Comparison of ENCODE assay signal across 35 mouse cellular contexts in the genomic region with DNA sequence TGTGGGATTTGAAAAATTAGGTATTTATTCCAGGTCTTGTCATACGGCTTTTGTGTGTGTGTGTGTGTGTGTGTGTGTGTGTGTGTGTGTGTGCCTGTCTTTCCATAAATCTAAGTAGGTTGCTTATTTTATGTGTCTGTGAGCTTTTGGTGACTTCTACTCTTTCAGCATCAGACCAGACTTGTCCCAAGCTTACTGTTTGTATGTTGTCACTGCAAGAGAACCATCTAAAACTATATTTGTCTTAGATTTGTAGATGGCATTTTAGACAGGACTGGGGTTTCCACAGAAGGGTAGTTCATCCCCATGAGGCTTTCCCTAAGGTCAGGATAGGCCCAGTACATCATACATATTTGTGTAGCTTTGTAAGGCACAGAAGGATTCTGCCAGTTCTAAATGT.
"Had no signal": no experiment of that assay in that cellular context is flagged by ENCODE, and none has a peak within 500 bp of the region (broad histone marks: within the 10 kb centered on the region; RNA-seq: fewer than 3 reads in every experiment).

No protein-coding gene starts in this region.

- H3K9ac ChIP-seq: heart, embryonic 12.5 days; heart, embryonic 13.5 days; heart, embryonic 15.5 days; hindbrain, embryonic 12.5 days; hindbrain, embryonic 13.5 days; hindbrain, embryonic 14.5 days; hindbrain, embryonic 15.5 days; intestine, embryonic 15.5 days; kidney, embryonic 15.5 days had no signal

- DNase-seq: heart, postnatal 10 days; heart, postnatal 14 days; heart, postnatal 36 days; heart, postnatal 4 days; kidney, adult 11 months; kidney, adult 18-20 months; kidney, adult 2 months; kidney, adult 8-10 months; kidney, adult 9 months; kidney, postnatal 10 days; kidney, postnatal 14 days; kidney, postnatal 25 days; kidney, postnatal 36 days; kidney, postnatal 4 days; layer of hippocampus, adult 9-11 months; layer of hippocampus, postnatal 36 days had no signal

- H3K27me3 ChIP-seq: heart, embryonic 12.5 days; heart, embryonic 13.5 days; heart, embryonic 15.5 days; hindbrain, embryonic 12.5 days; hindbrain, embryonic 13.5 days; hindbrain, embryonic 15.5 days; intestine, embryonic 15.5 days; kidney, embryonic 15.5 days had no signal

- H3K9me3 ChIP-seq: heart, embryonic 10.5 days; heart, embryonic 12.5 days; heart, embryonic 13.5 days; heart, embryonic 15.5 days; hindbrain, embryonic 10.5 days; hindbrain, embryonic 12.5 days; hindbrain, embryonic 13.5 days; hindbrain, embryonic 15.5 days; intestine, embryonic 15.5 days; kidney, embryonic 15.5 days had no signal

- H3K4me3 ChIP-seq: heart, embryonic 10.5 days; heart, embryonic 12.5 days; heart, embryonic 13.5 days; heart, embryonic 15.5 days; hindbrain, embryonic 10.5 days; hindbrain, embryonic 12.5 days; hindbrain, embryonic 13.5 days; hindbrain, embryonic 15.5 days; intestine, embryonic 15.5 days; kidney, embryonic 15.5 days; layer of hippocampus, adult 2 months; left cerebral cortex, adult 2 months had no signal

- H3K27ac ChIP-seq: heart, embryonic 10.5 days; heart, embryonic 13.5 days; heart, embryonic 15.5 days; hindbrain, embryonic 10.5 days; hindbrain, embryonic 12.5 days; hindbrain, embryonic 13.5 days; hindbrain, embryonic 14.5 days; hindbrain, embryonic 15.5 days; hindbrain, postnatal 0 days; intestine, embryonic 15.5 days; kidney, embryonic 15.5 days; kidney, postnatal 0 days; layer of hippocampus, adult 2 months; left cerebral cortex, adult 2 months had no signal

- H3K4me1 ChIP-seq: heart, embryonic 10.5 days; heart, embryonic 12.5 days; heart, embryonic 13.5 days; heart, embryonic 15.5 days; hindbrain, embryonic 10.5 days; hindbrain, embryonic 12.5 days; hindbrain, embryonic 13.5 days; hindbrain, embryonic 15.5 days; intestine, embryonic 15.5 days; kidney, embryonic 15.5 days had no signal

- ATAC-seq: hindbrain, embryonic 16.5 days; hindbrain, postnatal 0 days; inflammation-experienced regulatory T-cells, adult 6 months; intestine, embryonic 15.5 days; intestine, postnatal 0 days had no signal

- H3K4me2 ChIP-seq: heart, embryonic 11.5 days; heart, embryonic 12.5 days; heart, embryonic 13.5 days; heart, embryonic 15.5 days; hindbrain, embryonic 12.5 days; hindbrain, embryonic 13.5 days; hindbrain, embryonic 14.5 days; hindbrain, embryonic 15.5 days; intestine, embryonic 15.5 days; kidney, embryonic 15.5 days had no signal

- H3K36me3 ChIP-seq: heart, embryonic 10.5 days; heart, embryonic 12.5 days; heart, embryonic 13.5 days; heart, embryonic 15.5 days; hindbrain, embryonic 10.5 days; hindbrain, embryonic 12.5 days; hindbrain, embryonic 13.5 days; hindbrain, embryonic 15.5 days; intestine, embryonic 15.5 days; kidney, embryonic 15.5 days had no signal
